Mouse (Mus musculus) adrenal gland, adult 18-20 months (tissue): Measurements from ENCODE around the gene Ltb. TPM values are rescaled to one million over a fixed set of nuclear protein-coding genes. Genes with fewer than 3 reads are reported as not detected.

Source experiments
- DNase-seq, 2 experiments: peaks; one replicate each; pipeline ENCODE4 v3.0.0; 2021 to 2022; ENCODE audit warnings: low spot score in 2 of 2
- microRNA-seq, 2 experiments: library from miRNA; unstranded; fragments of <30 nt; microRNA quantifications; one replicate each; pipeline ENCODE4 v1.2.0; 2021; ENCODE audit warnings: borderline number of aligned reads in 2 of 2
- total RNA-seq, 2 experiments: library from RNA; stranded (reverse); gene quantifications; 1 replicate in 1 of 2; 2 replicates in 1 of 2; pipeline ENCODE4 v1.2.3; 2021

Gene Ltb
- total RNA-seq, 2 experiments from 2014 or later: 2.0 to 6.5 TPM

DNA sequence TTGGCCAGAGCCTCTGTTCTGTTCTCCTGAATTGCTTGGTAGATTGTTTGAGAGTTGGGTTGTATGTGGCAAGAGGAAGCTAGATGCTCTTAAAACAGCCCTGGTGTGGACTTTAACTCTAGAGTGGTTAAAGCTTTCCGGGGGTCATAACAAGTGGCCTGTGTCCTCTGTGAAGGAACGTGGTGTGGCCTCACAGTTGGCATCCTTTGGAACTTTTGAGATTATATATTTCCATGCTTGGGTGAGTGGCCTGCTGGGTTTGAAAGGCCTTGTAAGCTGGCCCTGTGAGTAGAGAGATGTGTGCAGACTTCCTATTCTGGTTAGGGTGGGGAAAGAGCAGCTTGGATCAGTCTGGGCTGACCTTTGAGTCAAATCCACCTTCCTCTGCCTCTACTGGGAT, 50.8 kb downstream of the Ltb start:
- no peak for DNase-seq

Small RNA genes lying within 50 kb of the gene (microRNA-seq; reads per million reads assigned to microRNA genes)
- gene Mir6973a (0 reads per million in 2 experiments), gene Mir6974 (0 reads per million in 2 experiments), gene Mir6975 (0 reads per million in 2 experiments)

Other genes with a start within 250 kb of the Ltb start
- gene Hspa1b, start 235.2 kb upstream of the Ltb start, total RNA-seq: 100 to 1,000 TPM; 635 to 643 TPM
- gene Gm20481, start 224.5 kb upstream of the Ltb start, total RNA-seq: under 1 TPM in 1 of 2 experiments, not detected in 1; 0.60 TPM
- gene Hspa1a, start 222.3 kb upstream of the Ltb start, total RNA-seq: 100 to 1,000 TPM; 195 to 256 TPM
- under 1 TPM; 0.30 to 0.58 TPM for gene Hspa1l, start 221.7 kb upstream of the Ltb start, total RNA-seq
- 10 to 100 TPM; 31.9 to 34.5 TPM for gene Lsm2, start 212.6 kb upstream of the Ltb start, total RNA-seq
- gene Vars, start 193.5 kb upstream of the Ltb start, total RNA-seq: 10 to 100 TPM; 49.8 to 64.8 TPM
- under 1 TPM; 0.50 to 0.61 TPM for gene Vwa7, start 177.9 kb upstream of the Ltb start, total RNA-seq
- gene Sapcd1, start 166.4 kb upstream of the Ltb start, total RNA-seq: under 1 TPM in 1 of 2 experiments, not detected in 1; 0.51 TPM
- gene Msh5, start 147.7 kb upstream of the Ltb start, total RNA-seq: 1 to 10 TPM; 1.1 to 1.3 TPM
- 10 to 100 TPM; 71.9 to 92.9 TPM for gene Clic1, start 144.5 kb upstream of the Ltb start, total RNA-seq
- gene Ddah2, start 135.4 kb upstream of the Ltb start, total RNA-seq: 10 to 100 TPM in 1 of 2 experiments, 1 to 10 TPM in 1; 9.1 to 17.0 TPM
- gene Ly6g6c, start 129.1 kb upstream of the Ltb start, total RNA-seq: not detected
- gene Mpig6b, start 128.3 kb upstream of the Ltb start, total RNA-seq: under 1 TPM; 0.13 to 0.22 TPM
- not detected for gene Ly6g6e, start 117.5 kb upstream of the Ltb start, total RNA-seq
- gene Ly6g6d, start 116.4 kb upstream of the Ltb start, total RNA-seq: not detected
- gene Ly6g6f, start 108.8 kb upstream of the Ltb start, total RNA-seq: not detected
- gene Abhd16a, start 105.2 kb upstream of the Ltb start, total RNA-seq: 10 to 100 TPM; 75.0 to 88.2 TPM
- gene Ly6g5c, start 86.2 kb upstream of the Ltb start, total RNA-seq: not detected
- under 1 TPM; 0.33 to 0.67 TPM for gene Ly6g5b, start 79.0 kb upstream of the Ltb start, total RNA-seq
- gene Gpank1, start 73.0 kb upstream of the Ltb start, total RNA-seq: 10 to 100 TPM; 14.8 to 16.2 TPM
- gene Csnk2b, start 72.4 kb upstream of the Ltb start, total RNA-seq: 100 to 1,000 TPM; 192 to 217 TPM
- gene D17H6S53E, start 68.1 kb upstream of the Ltb start, total RNA-seq: 10 to 100 TPM; 28.8 to 34.6 TPM
- not detected for gene Apom, start 62.4 kb upstream of the Ltb start, total RNA-seq
- 100 to 1,000 TPM; 307 to 394 TPM for gene Bag6, start 59.3 kb upstream of the Ltb start, total RNA-seq
- gene Prrc2a, start 29.5 kb upstream of the Ltb start, total RNA-seq: 100 to 1,000 TPM; 214 to 251 TPM
- 10 to 100 TPM in 1 of 2 experiments, 1 to 10 TPM in 1; 6.1 to 11.2 TPM for gene Aif1, start 18.4 kb upstream of the Ltb start, total RNA-seq
- 1 to 10 TPM; 3.5 to 4.1 TPM for gene Lst1, start 6.0 kb upstream of the Ltb start, total RNA-seq
- under 1 TPM; 0.36 to 0.83 TPM for gene Tnf, start 7.6 kb downstream of the Ltb start, total RNA-seq
- gene Lta, start 10.9 kb downstream of the Ltb start, total RNA-seq: not detected
- gene Gm16181, start 26.4 kb downstream of the Ltb start, total RNA-seq: not detected
- gene Atp6v1g2, start 39.2 kb downstream of the Ltb start, total RNA-seq: 1 to 10 TPM; 4.7 to 5.3 TPM
- 10 to 100 TPM; 12.4 to 15.3 TPM for gene Nfkbil1, start 41.4 kb downstream of the Ltb start, total RNA-seq
- 100 to 1,000 TPM; 195 to 213 TPM for gene Ddx39b, start 47.3 kb downstream of the Ltb start, total RNA-seq
- gene H2-D1, start 68.3 kb downstream of the Ltb start, total RNA-seq: 100 to 1,000 TPM; 219 to 653 TPM
- gene H2-Q1, start 126.0 kb downstream of the Ltb start, total RNA-seq: 10 to 100 TPM in 1 of 2 experiments, 1 to 10 TPM in 1; 3.7 to 11.4 TPM
- 1 to 10 TPM; 2.3 to 5.4 TPM for gene H2-Q2, start 147.8 kb downstream of the Ltb start, total RNA-seq
- 10 to 100 TPM; 28.3 to 79.1 TPM for gene H2-Q4, start 185.2 kb downstream of the Ltb start, total RNA-seq
- gene H2-Q6, start 230.4 kb downstream of the Ltb start, total RNA-seq: 10 to 100 TPM in 1 of 2 experiments, 1 to 10 TPM in 1; 5.0 to 33.9 TPM
- gene H2-Q7, start 244.7 kb downstream of the Ltb start, total RNA-seq: 10 to 100 TPM in 1 of 2 experiments, 1 to 10 TPM in 1; 8.0 to 28.6 TPM